Mouse (Mus musculus) ES-Bruce4 (cell line): ENCODE data around the gene Cacna1d.

Experiments
- CTCF ChIP-seq: IDR thresholded peaks from one replicate; pipeline ENCODE4 v1.8.1; 2011; ENCODE audit warnings: low read depth, low read length
- EP300 ChIP-seq: IDR thresholded peaks from 2 replicates; pipeline ENCODE4 v1.6.1; 2011; ENCODE audit warnings: low read depth, low read length; ENCODE audit not compliant: insufficient read depth
- POLR2A ChIP-seq: IDR thresholded peaks from one replicate; pipeline ENCODE4 v1.8.1; 2011; ENCODE audit warnings: low read length; ENCODE audit not compliant: insufficient read depth

GRCm38 (mm10) chr14:30356456-30356855, 134.8 kb downstream of the Cacna1d start:
- no peak for TF ChIP-seq POLR2A
- TF ChIP-seq CTCF: no peak
- TF ChIP-seq EP300: no peak
